Mouse (Mus musculus) ES-Bruce4 (cell line): Measurements from ENCODE around the gene Spdl1. TPM values are rescaled to one million over a fixed set of nuclear protein-coding genes. Genes with fewer than 3 reads are reported as not detected.

Experiments used
- H3K27ac ChIP-seq: 2 replicates; pipeline ENCODE4 v1.5.1; 2012; ENCODE audit warnings: low read length, inconsistent platforms; ENCODE audit not compliant: insufficient read depth
- H3K27me3 ChIP-seq: 2 replicates; pipeline ENCODE4 v1.6.1; 2012; ENCODE audit warnings: mild to moderate bottlenecking, low read length, inconsistent platforms; ENCODE audit not compliant: control insufficient read depth, poor library complexity, insufficient read depth, severe bottlenecking
- H3K36me3 ChIP-seq: 2 replicates; pipeline ENCODE4 v1.6.1; 2012; ENCODE audit warnings: inconsistent platforms, mild to moderate bottlenecking, low read length, moderate library complexity; ENCODE audit not compliant: control insufficient read depth, poor library complexity, insufficient read depth, severe bottlenecking
- H3K4me1 ChIP-seq: one replicate; pipeline ENCODE4 v1.8.1; 2011; ENCODE audit warnings: low read length; ENCODE audit not compliant: control insufficient read depth, insufficient read depth
- H3K4me3 ChIP-seq: 2 replicates; pipeline ENCODE4 v1.5.1; 2011; ENCODE audit warnings: low read depth, mild to moderate bottlenecking, low read length
- H3K9ac ChIP-seq: 2 replicates; pipeline ENCODE4 v1.6.1; 2012; ENCODE audit warnings: low read depth, mild to moderate bottlenecking, inconsistent platforms; ENCODE audit not compliant: poor library complexity, severe bottlenecking
- H3K9me3 ChIP-seq: replicated peaks from 2 replicates; pipeline ENCODE4 v1.6.1; 2012; ENCODE audit warnings: mild to moderate bottlenecking, low read length, inconsistent platforms; ENCODE audit not compliant: control insufficient read depth, poor library complexity, insufficient read depth, severe bottlenecking
- CTCF ChIP-seq: IDR thresholded peaks from one replicate; pipeline ENCODE4 v1.8.1; 2011; ENCODE audit warnings: low read depth, low read length
- EP300 ChIP-seq: IDR thresholded peaks from 2 replicates; pipeline ENCODE4 v1.6.1; 2011; ENCODE audit warnings: low read depth, low read length; ENCODE audit not compliant: insufficient read depth
- POLR2A ChIP-seq: IDR thresholded peaks from one replicate; pipeline ENCODE4 v1.8.1; 2011; ENCODE audit warnings: low read length; ENCODE audit not compliant: insufficient read depth
- polyA plus RNA-seq: library from polyadenylated mRNA; stranded (reverse); fragments of >200 nt; gene quantifications from 2 replicates; pipeline ENCODE4 v1.2.4, GENCODE M21; 2011; ENCODE audit warnings: low read depth; ENCODE audit not compliant: missing spikeins, insufficient read depth, insufficient read length

Gene Spdl1
- polyA plus RNA-seq, 1 experiment = 41.2 TPM

DNA sequence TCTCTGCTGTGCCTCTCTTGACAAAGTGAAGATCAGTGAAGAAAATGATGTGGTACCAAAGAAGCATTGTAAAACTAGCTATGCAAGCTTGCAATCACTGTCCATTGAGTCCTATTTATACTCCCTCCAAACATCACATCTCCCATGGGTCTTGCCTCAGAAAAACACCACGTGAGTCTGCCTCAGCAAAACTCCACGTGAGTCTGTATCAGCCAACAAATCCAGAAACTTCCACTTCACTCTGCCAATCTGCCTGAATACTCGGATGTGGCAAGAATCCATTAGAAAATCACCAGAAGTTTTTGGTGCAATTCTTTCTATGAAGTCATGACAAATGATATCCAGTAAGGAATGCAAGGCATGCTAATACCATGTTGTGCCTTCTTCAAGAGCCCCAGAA, 38.0 kb upstream of the Spdl1 start:
- Histone ChIP-seq H3K27ac (no peak overlapping the region), H3K4me1 (no peaks in the 10 kb centered on the region), H3K27me3 (no peaks in the 10 kb centered on the region), H3K9me3 (0 out of 2 replicates have a peak, but pooled peaks cover 3% of the 10 kb centered on the region), H3K36me3 (no peaks in the 10 kb centered on the region), H3K9ac (no peak overlapping the region), H3K4me3 (no peak overlapping the region)
- TF ChIP-seq CTCF (no peak), POLR2A (no peak), EP300 (no peak)

DNA sequence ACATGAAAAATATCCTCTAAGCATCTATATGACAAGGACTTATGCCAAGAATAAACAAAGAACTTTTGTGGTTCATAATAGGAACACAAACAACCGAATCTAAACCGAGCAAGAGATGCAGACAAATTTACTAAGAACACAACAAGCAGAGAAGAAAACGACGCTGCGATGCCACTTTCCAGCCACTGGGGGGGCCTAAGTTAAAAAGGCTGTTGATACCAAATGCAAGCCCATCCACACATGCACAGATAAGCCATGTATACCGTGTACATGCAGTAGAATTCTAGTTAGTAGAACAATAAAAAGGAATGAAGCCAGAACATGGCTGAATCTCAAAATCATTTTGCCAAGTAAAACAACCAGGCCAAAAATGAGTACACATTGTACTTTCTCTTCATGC, 35.2 kb upstream of the Spdl1 start:
- H3K4me1 ChIP-seq = no peaks in the 10 kb centered on the region
- H3K4me3 ChIP-seq = no peak overlapping the region
- H3K36me3 ChIP-seq = no peaks in the 10 kb centered on the region
- no peak overlapping the region for H3K27ac ChIP-seq
- H3K27me3 ChIP-seq = 0 out of 2 replicates have a peak, but pooled peaks cover 1% of the 10 kb centered on the region
- 0 out of 2 replicates have a peak, but pooled peaks cover 3% of the 10 kb centered on the region for H3K9me3 ChIP-seq
- no peak overlapping the region for H3K9ac ChIP-seq
- TF ChIP-seq CTCF = no peak
- no peak for TF ChIP-seq POLR2A
- no peak for TF ChIP-seq EP300

DNA sequence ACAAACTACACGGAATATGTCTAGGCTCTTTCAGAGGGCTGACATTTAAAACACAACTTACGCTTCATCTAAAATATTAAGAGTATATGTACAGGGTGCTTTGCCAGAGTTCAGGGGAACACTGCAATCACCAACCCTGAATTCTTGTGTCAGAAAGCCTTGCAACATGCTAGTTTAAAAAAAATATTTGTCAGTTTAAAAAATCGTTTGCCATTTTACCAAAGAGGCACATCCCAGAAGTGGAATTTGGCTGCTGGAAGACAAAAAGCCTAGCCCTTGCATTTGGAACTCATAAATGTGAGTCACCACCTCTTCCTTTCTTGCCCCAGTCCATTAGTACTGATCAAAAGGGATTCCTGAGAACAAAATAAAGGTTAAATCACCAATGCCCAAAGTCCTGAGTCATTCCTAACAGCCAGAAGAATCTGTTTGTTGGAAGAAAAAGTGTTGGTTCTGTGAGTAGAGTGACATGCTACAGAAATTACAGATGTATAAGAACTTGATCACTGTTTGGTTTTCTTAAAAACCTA, 32.4 kb upstream of the Spdl1 start:
- TF ChIP-seq CTCF = no peak
- no peak for TF ChIP-seq EP300
- no peak for TF ChIP-seq POLR2A
- Histone ChIP-seq H3K4me1 (no peaks in the 10 kb centered on the region), H3K27me3 (0 out of 2 replicates have a peak, but pooled peaks cover 1% of the 10 kb centered on the region), H3K9ac (no peak overlapping the region), H3K4me3 (no peak overlapping the region), H3K27ac (no peak overlapping the region), H3K36me3 (no peaks in the 10 kb centered on the region), H3K9me3 (no peaks in the 10 kb centered on the region)

DNA sequence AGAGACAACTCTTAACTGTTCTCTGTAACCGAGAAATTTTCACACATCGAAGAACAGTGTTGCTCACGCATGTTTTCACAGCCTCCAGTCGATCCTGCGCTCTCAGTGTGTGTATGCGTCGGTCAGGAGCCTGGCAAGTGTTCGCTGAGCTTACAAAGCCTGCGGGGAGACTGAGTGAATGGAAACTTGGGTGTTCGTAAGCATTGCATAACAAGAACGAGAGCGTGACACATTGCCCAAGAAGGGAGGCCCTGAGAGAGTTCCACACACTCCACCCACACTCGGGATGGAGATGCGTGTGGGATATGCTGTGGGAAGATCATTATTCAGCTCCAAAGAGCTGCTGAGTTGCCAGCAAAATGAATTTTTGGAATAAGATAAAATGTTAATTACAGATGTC, 31.7 kb upstream of the Spdl1 start:
- Histone ChIP-seq H3K9ac (no peak overlapping the region), H3K27ac (no peak overlapping the region), H3K4me1 (no peaks in the 10 kb centered on the region), H3K9me3 (no peaks in the 10 kb centered on the region), H3K4me3 (no peak overlapping the region), H3K27me3 (0 out of 2 replicates have a peak, but pooled peaks cover 1% of the 10 kb centered on the region), H3K36me3 (no peaks in the 10 kb centered on the region)
- TF ChIP-seq EP300 (no peak), CTCF (no peak), POLR2A (no peak)

DNA sequence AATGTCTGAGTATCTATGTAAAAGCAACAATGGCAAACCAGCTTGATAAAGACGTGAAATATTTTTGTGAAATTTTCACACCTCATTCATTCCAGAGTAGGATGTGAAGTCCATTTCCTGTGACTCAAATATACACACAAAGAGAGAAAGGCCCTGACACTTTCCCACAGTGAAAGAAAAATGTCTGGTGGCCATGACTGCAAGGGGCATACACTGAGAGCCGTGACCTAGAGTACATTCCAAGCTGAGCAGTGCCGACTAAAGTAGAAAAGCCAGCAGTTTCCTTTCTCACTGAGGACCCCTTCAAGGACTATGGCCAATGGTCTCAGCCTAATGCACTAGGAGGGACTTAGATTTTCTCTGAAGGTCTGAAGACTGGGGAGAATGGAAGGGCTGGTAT, 23.2 kb upstream of the Spdl1 start:
- no peak overlapping the region for H3K27ac ChIP-seq
- TF ChIP-seq CTCF (no peak), POLR2A (no peak), EP300 (no peak)

DNA sequence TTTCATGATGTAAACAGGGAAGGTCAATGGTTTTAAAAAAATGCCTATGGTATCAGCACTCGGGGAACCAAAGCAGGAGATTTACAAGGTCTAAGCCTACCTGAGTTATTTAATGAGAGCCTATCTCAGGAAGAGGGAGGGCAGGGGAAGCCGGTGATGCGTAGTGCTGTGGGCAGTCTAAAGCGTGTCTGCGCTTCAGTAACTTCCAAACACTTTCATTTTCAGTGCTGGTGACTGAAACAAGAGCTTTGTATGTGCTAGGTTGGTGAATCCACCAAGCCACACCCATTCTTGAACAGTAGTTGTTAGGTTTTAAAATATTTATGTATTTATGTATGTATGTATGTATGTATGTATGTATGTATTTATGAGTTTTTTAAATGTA, 12.8 kb upstream of the Spdl1 start:
- Histone ChIP-seq H3K4me1 (no peaks in the 10 kb centered on the region), H3K27ac (no peak overlapping the region), H3K9me3 (no peaks in the 10 kb centered on the region), H3K27me3 (no peaks in the 10 kb centered on the region; the same call in 1 of the 2 replicates), H3K4me3 (no peak overlapping the region), H3K36me3 (no peaks in the 10 kb centered on the region), H3K9ac (no peak overlapping the region)
- TF ChIP-seq POLR2A = no peak
- no peak for TF ChIP-seq CTCF
- no peak for TF ChIP-seq EP300

More for the DNA sequence above, 23.2 kb upstream of the Spdl1 start:
- H3K9ac ChIP-seq = no peak overlapping the region
- no peaks in the 10 kb centered on the region for H3K4me1 ChIP-seq
- H3K4me3 ChIP-seq = no peak overlapping the region
- no peaks in the 10 kb centered on the region for H3K9me3 ChIP-seq
- H3K36me3 ChIP-seq = no peaks in the 10 kb centered on the region
- no peaks in the 10 kb centered on the region for H3K27me3 ChIP-seq
